Mouse (Mus musculus) embryonic facial prominence, embryonic 13.5 days (tissue): ENCODE results near the gene Dera. TPM values are rescaled to one million over a fixed set of nuclear protein-coding genes. Genes with fewer than 3 reads are reported as not detected.
A peak's percentile ranks its signal among the peaks of the same experiment; 100 is the strongest.

ENCODE experiments used
- ATAC-seq: fragments of 200-750 bp; cut with Nextera tagmentation; 2 replicates; pipeline ENCODE4 v1.8.0; 2017; ENCODE audit warnings: low read depth; ENCODE audit not compliant: insufficient number of reproducible peaks, insufficient read depth, low FRiP score, low TSS enrichment
- H3K27ac ChIP-seq: fragments of 300-500 bp; sonication (generic); 2 replicates; pipeline ENCODE4 v1.5.1; 2015; ENCODE audit warnings: moderate library complexity, mild to moderate bottlenecking, inconsistent platforms
- H3K27me3 ChIP-seq: fragments of 300-500 bp; sonication (generic); 2 replicates; pipeline ENCODE4 v1.6.1; 2015; ENCODE audit warnings: mild to moderate bottlenecking, inconsistent platforms
- H3K36me3 ChIP-seq: fragments of 300-500 bp; sonication (generic); 2 replicates; pipeline ENCODE4 v1.6.1; 2015; ENCODE audit warnings: mild to moderate bottlenecking, inconsistent platforms
- H3K4me1 ChIP-seq: fragments of 300-500 bp; sonication (generic); 2 replicates; pipeline ENCODE4 v1.6.1; 2015; ENCODE audit warnings: inconsistent platforms
- H3K4me2 ChIP-seq: fragments of 300-500 bp; sonication (generic); 2 replicates; pipeline ENCODE4 v1.6.1; 2015; ENCODE audit warnings: moderate library complexity, mild to moderate bottlenecking, inconsistent platforms
- H3K4me3 ChIP-seq: fragments of 300-500 bp; sonication (generic); 2 replicates; pipeline ENCODE4 v1.5.1; 2015; ENCODE audit warnings: mild to moderate bottlenecking, inconsistent platforms
- H3K9ac ChIP-seq: fragments of 300-500 bp; sonication (generic); 2 replicates; pipeline ENCODE4 v1.6.1; 2015; ENCODE audit warnings: mild to moderate bottlenecking, inconsistent platforms
- H3K9me3 ChIP-seq: fragments of 300-500 bp; sonication (generic); 2 replicates; pipeline ENCODE4 v1.6.1; 2016; ENCODE audit warnings: inconsistent platforms
- WGBS: fragments of 180-500 bp; shearing (Covaris S2); methylation state at CpG from one replicate; pipeline ENCODE4 v1.1.7; 2015; ENCODE audit warnings: mixed read lengths; 5-methylcytosine and 5-hydroxymethylcytosine counted together
- polyA plus RNA-seq: library from polyadenylated mRNA; unstranded; fragments of >200 nt; fragmentation: Nextera tagmentation; extraction: Ambion mirVana; gene quantifications from 2 replicates; pipeline ENCODE4 v1.2.1, GENCODE M21; 2015

Dera gene
- polyA plus RNA-seq, 1 experiment from 2014 or later: 49.2 TPM

- Histone ChIP-seq H3K4me3 (no peak overlapping the region), H3K9ac (no peak overlapping the region), H3K4me2 (no peak overlapping the region), H3K9me3 (no peaks in the 10 kb centered on the region), H3K27me3 (no peaks in the 10 kb centered on the region), H3K36me3 (no peaks in the 10 kb centered on the region), H3K4me1 (peaks cover 16% of the 10 kb centered on the region), H3K27ac (no peak overlapping the region)
- 83% methylated on average over 15 of the region's 15 CpGs for WGBS
- no peak for ATAC-seq
Observed at GRCm38 (mm10) chr6:137760966-137761365, 6.6 kb downstream of the Dera start.

DNA sequence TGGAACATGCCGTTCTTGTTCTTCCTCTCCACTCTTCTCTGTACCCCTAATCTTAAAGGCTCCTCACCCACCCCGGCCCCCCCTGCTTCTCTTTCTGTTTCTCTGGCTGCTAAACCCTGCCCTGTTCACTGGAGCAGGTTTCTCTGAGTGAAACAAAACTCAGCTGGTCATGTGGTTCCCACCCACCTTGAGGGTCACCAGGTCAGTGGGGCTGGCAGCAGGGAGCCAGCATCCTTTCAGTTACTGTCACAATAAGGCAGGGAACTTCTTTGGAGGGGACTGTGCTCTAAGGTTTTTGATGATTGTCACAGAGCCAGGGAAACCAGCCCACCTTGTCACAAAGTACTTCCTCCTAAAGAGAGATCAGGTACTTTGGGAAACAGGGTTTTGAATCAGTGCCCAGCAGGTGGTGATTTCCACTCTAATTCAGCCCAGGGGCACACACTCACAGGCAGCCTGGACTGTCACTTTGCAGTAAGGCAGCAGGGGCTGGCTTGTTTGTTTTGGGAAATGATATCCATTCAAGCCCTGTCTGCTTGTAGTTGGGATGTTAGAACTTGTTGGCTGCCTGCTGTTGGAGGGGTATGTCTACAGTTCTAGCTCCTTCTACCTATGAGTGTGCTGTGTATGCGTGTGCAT, 10.3 kb downstream of the Dera start:
- H3K36me3 ChIP-seq: no peaks in the 10 kb centered on the region
- H3K27ac ChIP-seq: no peak overlapping the region
- H3K9me3 ChIP-seq: no peaks in the 10 kb centered on the region
- H3K9ac ChIP-seq: no peak overlapping the region
- no peak overlapping the region for H3K4me2 ChIP-seq
- peak; percentile 45; the same call in 1 of the 2 replicates for ATAC-seq
- H3K4me1 ChIP-seq: peaks cover 13% of the 10 kb centered on the region
- no peaks in the 10 kb centered on the region for H3K27me3 ChIP-seq
- H3K4me3 ChIP-seq: no peak overlapping the region
- WGBS: 48% methylated on average over 3 of the region's 3 CpGs

- no peak overlapping the region for H3K9ac ChIP-seq
- H3K4me3 ChIP-seq: no peak overlapping the region
- H3K4me2 ChIP-seq: no peak overlapping the region
- no peaks in the 10 kb centered on the region for H3K36me3 ChIP-seq
- H3K9me3 ChIP-seq: no peaks in the 10 kb centered on the region
- peaks cover 12% of the 10 kb centered on the region for H3K4me1 ChIP-seq
- no peaks in the 10 kb centered on the region for H3K27me3 ChIP-seq
- no peak overlapping the region for H3K27ac ChIP-seq
- no peak for ATAC-seq
Observed at GRCm38 (mm10) chr6:137766177-137766576, 11.8 kb downstream of the Dera start.

DNA sequence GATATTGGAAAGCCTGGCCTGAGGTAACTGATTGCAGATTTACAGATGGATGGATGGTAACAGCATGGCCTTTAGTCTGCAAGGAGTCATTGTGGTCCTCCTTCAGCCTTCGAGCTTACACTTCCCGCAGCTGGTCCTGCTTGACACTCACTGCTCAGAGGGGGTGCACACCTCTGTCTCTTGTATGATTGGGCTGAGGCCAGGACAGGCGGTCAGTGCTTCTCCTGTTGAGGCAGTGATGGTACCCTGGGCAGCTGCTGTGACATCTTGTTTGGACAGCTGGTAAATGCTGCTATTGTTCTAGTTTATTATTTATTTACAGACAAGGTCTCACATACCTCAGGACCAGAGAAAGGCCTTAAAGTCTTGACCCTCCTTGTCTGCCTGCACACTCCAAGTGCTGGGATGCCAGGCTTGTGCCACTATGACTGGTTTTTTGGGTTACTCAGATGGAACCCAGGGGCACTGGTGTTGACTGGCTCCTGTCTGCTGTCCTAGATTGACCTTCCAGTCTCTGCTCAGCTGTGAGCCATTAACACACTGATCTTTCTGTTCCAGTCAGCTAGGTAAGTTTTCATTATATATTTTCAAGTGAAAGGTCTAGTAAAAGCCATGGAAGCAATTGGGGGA, 17.4 kb downstream of the Dera start:
- Histone ChIP-seq H3K27me3 (no peaks in the 10 kb centered on the region), H3K4me3 (no peak overlapping the region), H3K9me3 (no peaks in the 10 kb centered on the region), H3K27ac (no peak overlapping the region), H3K4me2 (no peak overlapping the region), H3K4me1 (no peaks in the 10 kb centered on the region), H3K36me3 (no peaks in the 10 kb centered on the region), H3K9ac (no peak overlapping the region)
- WGBS: 70% methylated on average over 3 of the region's 3 CpGs
- no peak for ATAC-seq

- no peak overlapping the region for H3K4me3 ChIP-seq
- no peaks in the 10 kb centered on the region for H3K4me1 ChIP-seq
- H3K36me3 ChIP-seq: no peaks in the 10 kb centered on the region
- H3K4me2 ChIP-seq: no peak overlapping the region
- no peaks in the 10 kb centered on the region for H3K27me3 ChIP-seq
- no peaks in the 10 kb centered on the region for H3K9me3 ChIP-seq
- no peak overlapping the region for H3K27ac ChIP-seq
- 90% methylated on average over 8 of the region's 8 CpGs for WGBS
- ATAC-seq: no peak
- no peak overlapping the region for H3K9ac ChIP-seq
Observed at GRCm38 (mm10) chr6:137772918-137773636, 18.7 kb downstream of the Dera start.

GRCm38 (mm10) chr6:137773637-137774028, 19.3 kb downstream of the Dera start:
- ATAC-seq: no peak
- Histone ChIP-seq H3K27ac (no peak overlapping the region), H3K4me3 (no peak overlapping the region), H3K36me3 (no peaks in the 10 kb centered on the region), H3K4me2 (no peak overlapping the region), H3K27me3 (no peaks in the 10 kb centered on the region), H3K9ac (no peak overlapping the region), H3K9me3 (no peaks in the 10 kb centered on the region), H3K4me1 (no peaks in the 10 kb centered on the region)
- WGBS: 86% methylated on average over 6 of the region's 6 CpGs

- Histone ChIP-seq H3K36me3 (no peaks in the 10 kb centered on the region), H3K27me3 (no peaks in the 10 kb centered on the region), H3K9ac (no peak overlapping the region), H3K4me3 (no peak overlapping the region), H3K9me3 (no peaks in the 10 kb centered on the region), H3K4me2 (no peak overlapping the region), H3K4me1 (no peaks in the 10 kb centered on the region), H3K27ac (no peak overlapping the region)
- 90% methylated on average over 13 of the region's 13 CpGs for WGBS
- ATAC-seq: no peak
Observed at GRCm38 (mm10) chr6:137774166-137774565, 19.8 kb downstream of the Dera start.

GRCm38 (mm10) chr6:137775159-137775558, 20.8 kb downstream of the Dera start:
- Histone ChIP-seq H3K4me1 (no peaks in the 10 kb centered on the region), H3K36me3 (no peaks in the 10 kb centered on the region), H3K4me3 (no peak overlapping the region), H3K27ac (no peak overlapping the region), H3K4me2 (no peak overlapping the region), H3K9me3 (no peaks in the 10 kb centered on the region), H3K9ac (no peak overlapping the region), H3K27me3 (no peaks in the 10 kb centered on the region)
- ATAC-seq: no peak
- 87% methylated on average over 8 of the region's 8 CpGs for WGBS

- no peaks in the 10 kb centered on the region for H3K4me1 ChIP-seq
- H3K9me3 ChIP-seq: no peaks in the 10 kb centered on the region
- H3K27me3 ChIP-seq: no peaks in the 10 kb centered on the region
- no peak overlapping the region for H3K4me2 ChIP-seq
- H3K36me3 ChIP-seq: no peaks in the 10 kb centered on the region
- no peak overlapping the region for H3K27ac ChIP-seq
- 85% methylated on average over 8 of the region's 8 CpGs for WGBS
- no peak overlapping the region for H3K4me3 ChIP-seq
- no peak for ATAC-seq
- no peak overlapping the region for H3K9ac ChIP-seq
Observed at GRCm38 (mm10) chr6:137776981-137777380, 22.6 kb downstream of the Dera start.

DNA sequence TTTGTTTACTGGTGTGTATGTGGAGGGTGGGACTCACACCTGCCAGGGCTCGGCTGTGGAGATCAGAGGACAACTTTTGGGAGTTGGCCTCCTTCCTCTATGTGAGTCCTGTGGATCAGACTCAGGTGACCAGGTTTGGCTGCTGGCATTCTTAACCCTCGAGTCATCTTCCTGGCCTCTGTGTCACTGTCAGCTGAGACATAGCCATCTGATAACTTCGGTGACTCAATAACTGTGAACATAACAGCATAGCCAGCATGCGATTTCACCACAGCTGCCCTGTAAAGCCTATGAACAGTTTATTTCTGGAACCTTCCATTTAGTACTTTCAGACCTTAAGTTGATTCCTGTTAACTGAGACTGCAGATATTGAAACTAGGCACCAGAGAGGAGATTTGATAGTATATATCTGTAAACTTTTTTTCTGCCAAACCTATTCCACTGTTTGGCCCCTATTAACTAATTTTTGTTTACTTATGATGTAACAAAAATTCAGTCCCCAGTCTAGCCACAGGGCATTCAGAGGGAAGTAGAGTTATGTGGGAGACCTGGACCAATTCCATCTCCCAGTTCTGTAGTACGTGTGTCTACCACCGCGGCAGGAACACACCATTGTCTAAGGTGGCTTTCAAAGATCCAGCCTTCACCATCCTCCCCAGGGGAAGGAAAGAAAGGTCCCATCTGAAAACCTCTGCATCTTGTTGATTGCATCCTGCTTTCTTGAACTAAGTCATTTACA, 29.7 kb downstream of the Dera start:
- H3K9me3 ChIP-seq: no peaks in the 10 kb centered on the region
- H3K9ac ChIP-seq: no peak overlapping the region
- peaks cover 2% of the 10 kb centered on the region; the same call in 1 of the 2 replicates for H3K4me1 ChIP-seq
- H3K4me2 ChIP-seq: no peak overlapping the region
- H3K36me3 ChIP-seq: no peaks in the 10 kb centered on the region; the same call in 1 of the 2 replicates
- H3K27me3 ChIP-seq: no peaks in the 10 kb centered on the region
- WGBS: 86% methylated on average over 7 of the region's 7 CpGs
- no peak overlapping the region for H3K27ac ChIP-seq
- no peak overlapping the region for H3K4me3 ChIP-seq
- no peak for ATAC-seq

GRCm38 (mm10) chr6:137788976-137789590, 34.7 kb downstream of the Dera start:
- Histone ChIP-seq H3K36me3 (no peaks in the 10 kb centered on the region; the same call in 1 of the 2 replicates), H3K4me2 (no peak overlapping the region), H3K4me1 (peaks cover 3% of the 10 kb centered on the region; the same call in 1 of the 2 replicates), H3K4me3 (no peak overlapping the region), H3K9ac (no peak overlapping the region), H3K27me3 (no peaks in the 10 kb centered on the region), H3K27ac (no peak overlapping the region), H3K9me3 (no peaks in the 10 kb centered on the region)
- ATAC-seq: no peak
- WGBS: 29% methylated on average over 9 of the region's 9 CpGs
